Mouse (Mus musculus) adrenal gland, adult 2 months (tissue): ENCODE data around the gene Mob1b. TPM values are rescaled to one million over a fixed set of nuclear protein-coding genes. Genes with fewer than 3 reads are reported as not detected.

Experiments
- DNase-seq: peaks from one replicate; pipeline ENCODE4 v3.0.0; 2021
- polyA plus RNA-seq: library from polyadenylated mRNA; depleted of rRNA; stranded (reverse); fragments of >200 nt; gene quantifications from 2 replicates; pipeline ENCODE4 v1.2.3, GENCODE M21; 2012; rRNA removed
- total RNA-seq, 2 experiments: library from RNA; stranded (reverse); gene quantifications; 2 replicates each; pipeline ENCODE4 v1.2.3; 2021

Gene Mob1b
- total and polyA plus RNA-seq, 3 experiments, result 8.6 to 36.3 (median 32.9) TPM

DNA sequence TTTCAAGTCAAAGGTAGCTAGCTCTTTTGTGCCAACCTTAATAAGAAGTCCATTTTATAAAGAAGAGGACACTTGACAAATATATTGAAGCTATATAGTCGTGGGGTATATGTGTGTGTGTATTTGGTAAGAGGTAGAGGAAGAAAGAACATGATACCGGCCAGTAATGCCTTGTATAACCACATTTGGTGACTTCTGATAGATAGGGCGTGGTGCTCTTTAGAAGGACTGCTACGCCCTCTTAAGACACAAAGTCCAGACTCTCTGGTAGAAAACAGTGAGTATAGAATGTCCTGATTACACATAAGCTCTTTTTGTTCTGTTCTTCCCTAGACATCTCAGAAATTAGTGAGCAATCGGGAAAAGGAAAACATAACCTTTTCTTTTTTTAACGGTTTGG is 47.5 kb downstream of the Mob1b start:
- DNase-seq, result no peak

DNA sequence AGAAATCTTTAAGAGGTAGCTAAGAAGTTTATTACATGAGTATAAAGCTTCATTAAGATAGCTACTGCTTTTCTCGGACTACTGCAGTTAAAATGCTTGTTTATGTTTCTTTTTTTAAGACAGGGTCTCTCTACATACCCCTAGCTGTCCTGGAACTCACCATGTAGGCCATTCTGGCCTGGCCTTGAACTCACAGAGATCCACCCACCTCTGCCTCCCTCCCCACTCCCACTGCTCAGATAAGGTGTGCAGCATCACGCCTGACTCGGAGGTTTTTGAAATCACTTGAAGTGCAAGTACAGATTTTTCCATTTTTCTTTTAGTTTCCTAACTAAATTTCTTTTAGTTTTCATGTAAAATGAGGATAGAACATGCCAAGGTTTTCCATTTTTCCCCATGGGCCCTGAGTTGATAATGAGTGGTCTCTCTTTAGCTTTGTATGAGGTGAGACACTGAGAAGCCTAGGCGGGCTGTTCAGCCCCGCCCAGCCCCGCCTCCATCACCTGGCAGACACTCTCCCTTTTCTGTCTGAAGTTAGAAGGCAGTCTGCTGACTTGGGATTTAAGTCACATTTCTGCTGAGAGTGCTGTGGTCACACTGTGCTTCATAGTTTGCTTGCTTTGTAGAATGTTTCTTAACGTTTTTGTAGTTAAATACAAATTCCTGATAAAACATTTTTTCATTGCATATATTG is 61.6 kb downstream of the Mob1b start:
- DNase-seq, result no peak

GRCm38 (mm10) chr5:88785059-88785458 is 64.4 kb downstream of the Mob1b start:
- DNase-seq, result no peak

DNA sequence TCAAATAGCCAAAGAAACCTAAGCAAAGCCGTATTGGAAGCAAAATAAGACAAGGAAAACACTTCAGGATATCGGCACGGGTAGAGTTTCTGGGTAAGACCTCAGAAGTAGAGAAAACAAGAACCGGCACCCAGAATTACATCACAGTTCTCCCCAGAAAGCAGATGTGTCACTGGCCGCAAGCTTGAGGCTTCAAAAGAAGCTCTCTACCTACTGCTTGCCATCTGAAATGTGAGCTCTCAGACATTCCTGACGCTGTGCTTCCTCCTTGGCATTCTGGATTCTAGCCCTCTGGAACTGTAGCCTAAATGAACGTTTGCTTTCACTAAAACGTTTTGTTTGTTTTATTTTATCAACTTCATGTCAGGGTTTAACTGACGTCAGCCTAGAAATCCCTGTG is 70.0 kb downstream of the Mob1b start:
- DNase-seq, result no peak

GRCm38 (mm10) chr5:88791256-88792245 is 70.9 kb downstream of the Mob1b start:
- DNase-seq, result peak; percentile 23

- no peak for DNase-seq
Measured at GRCm38 (mm10) chr5:88793676-88794075, 73.0 kb downstream of the Mob1b start.

DNA sequence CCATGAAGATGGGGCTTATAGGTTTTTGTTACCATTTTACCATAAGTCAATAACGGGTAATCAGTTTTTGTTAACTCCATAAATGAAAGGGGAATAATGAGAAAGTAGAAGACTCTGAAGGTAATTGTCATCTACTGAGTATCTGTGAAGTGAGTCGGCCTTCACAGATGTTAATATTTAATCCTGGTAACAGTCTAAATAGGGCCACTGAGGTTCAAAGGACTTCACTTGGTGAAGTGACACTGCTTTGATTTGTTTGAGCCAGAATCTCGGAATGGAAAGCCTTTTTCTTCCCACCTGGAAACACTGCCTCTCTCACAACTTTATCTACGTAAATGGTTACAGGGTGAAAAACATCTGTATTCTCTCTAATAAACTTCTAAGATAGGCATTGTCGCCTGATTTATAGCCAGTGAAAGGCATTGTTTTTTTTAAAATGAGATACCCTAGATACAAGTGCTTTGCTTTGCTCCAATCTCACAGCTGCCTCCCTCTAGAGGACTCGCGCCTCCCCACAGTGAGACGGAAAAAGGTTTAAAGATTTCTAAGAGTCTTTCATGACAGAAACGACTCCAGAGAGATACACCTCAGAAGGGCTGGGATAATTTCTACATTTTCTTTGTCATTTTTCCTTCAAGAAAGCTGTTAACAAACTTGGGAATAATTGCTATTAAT is 75.4 kb downstream of the Mob1b start:
- no peak for DNase-seq

- peak; percentile 15 for DNase-seq
Measured at GRCm38 (mm10) chr5:88796588-88796987, 75.9 kb downstream of the Mob1b start.

DNA sequence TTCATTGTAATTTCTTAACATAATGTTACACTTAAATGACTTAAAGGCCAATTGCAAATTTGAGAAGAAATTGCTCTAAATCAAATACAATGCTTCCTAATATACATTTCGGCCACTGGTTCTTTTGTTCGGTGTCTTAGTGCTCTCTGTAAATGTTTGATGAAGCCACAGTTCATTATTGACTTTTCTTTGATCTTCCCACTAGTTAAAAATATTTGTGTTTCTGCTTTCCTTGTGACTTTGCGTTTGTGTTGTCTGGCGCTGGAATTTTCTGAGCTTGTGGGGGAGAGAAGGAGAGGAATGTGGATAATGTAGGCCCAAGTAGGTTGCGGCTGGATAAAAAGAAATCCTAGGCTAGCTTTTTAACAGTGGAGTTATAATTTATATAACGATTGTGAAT is 76.5 kb downstream of the Mob1b start:
- no peak for DNase-seq

DNA sequence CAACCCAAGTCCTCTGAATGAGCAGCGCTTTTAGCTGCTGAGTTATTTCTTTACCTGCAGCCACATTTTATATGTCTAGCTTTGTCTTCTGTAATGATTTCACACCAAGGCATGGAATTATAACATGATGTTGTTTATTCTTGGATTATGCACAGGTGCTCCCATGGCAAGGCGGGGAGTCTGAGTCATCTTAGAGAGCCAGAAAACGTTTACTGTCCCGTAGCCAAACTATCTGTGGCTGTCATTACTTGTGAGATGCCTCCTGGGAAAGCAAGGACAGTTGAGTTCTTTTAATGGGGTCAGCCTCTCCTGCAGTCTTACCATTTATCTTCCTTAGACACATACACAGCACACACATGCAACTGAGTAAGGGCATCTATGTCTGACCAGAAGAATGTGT is 85.0 kb downstream of the Mob1b start:
- no peak for DNase-seq

DNA sequence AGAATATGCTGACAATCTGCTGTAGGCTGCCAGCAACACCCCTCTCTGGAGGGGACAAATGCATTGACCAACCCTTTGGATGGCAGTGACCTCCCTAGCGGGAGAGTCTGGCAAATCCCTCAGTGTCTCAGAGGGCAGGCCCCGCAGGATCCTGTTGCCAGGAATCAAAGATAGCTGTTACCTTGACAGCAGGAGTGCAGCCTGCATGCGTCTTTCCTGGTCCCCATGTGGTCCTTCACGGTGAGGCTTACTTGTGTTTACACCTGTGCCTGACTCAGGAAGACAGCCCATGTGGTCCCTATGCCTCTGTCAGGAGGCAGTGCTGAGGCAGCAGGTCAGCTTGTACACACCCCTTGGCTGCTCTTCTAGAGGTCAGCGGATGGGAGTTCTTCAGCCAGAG is 85.6 kb downstream of the Mob1b start:
- DNase-seq, result no peak

DNA sequence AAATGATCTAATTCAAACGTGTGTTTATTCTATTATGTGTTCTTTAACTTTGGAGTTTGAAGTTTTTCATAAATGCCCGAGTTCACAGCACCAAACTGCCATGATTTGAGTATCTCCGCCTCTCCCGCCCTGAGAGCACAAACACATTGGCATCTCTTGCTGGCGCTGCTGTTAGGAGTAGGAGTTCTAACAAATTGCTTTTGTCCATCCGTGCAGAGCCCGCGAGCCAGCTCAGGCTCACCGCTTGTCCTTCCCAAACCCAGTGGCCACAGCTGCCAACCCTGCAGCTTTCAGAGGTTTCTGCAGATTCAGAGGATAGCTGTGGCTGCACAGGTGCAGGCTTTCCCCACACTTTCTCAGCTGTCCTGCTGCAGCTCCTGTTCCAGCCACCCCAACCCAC is 86.7 kb downstream of the Mob1b start:
- DNase-seq, result no peak

DNA sequence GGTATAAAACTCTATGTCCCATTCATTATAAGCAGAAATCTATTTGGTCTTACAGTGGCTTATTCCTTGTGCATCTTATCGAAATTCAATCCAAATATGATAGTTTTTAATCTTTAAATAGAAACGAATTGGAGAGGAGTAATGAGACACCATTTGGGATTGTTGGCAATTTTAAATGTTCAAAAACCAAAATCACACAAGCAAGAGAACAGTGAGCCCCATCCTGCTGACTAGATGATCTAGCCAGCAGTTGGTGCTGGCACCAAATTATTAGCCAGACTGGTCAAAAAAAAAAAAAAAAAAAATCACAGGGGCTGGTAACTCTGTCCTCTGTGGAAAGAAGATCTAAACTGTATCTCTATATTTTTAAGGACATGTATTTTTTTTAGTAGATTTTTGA is 92.5 kb downstream of the Mob1b start:
- DNase-seq, result no peak

Other genes with a start within 250 kb of the Mob1b start
- not detected for gene Enam, start 232.9 kb upstream of the Mob1b start, total RNA-seq
- not detected in 2 replicates for gene Enam, start 232.9 kb upstream of the Mob1b start, polyA plus RNA-seq
- gene Jchain, start 193.0 kb upstream of the Mob1b start, total RNA-seq, result under 1 TPM; 0.20 to 0.41 TPM
- 0.23 and 0.43 TPM in 2 replicates for gene Jchain, start 193.0 kb upstream of the Mob1b start, polyA plus RNA-seq
- 10 to 100 TPM; 31.7 to 40.4 TPM for gene Utp3, start 166.4 kb upstream of the Mob1b start, total RNA-seq
- 4.0 and 6.9 TPM in 2 replicates for gene Utp3, start 166.4 kb upstream of the Mob1b start, polyA plus RNA-seq
- gene Rufy3, start 155.8 kb upstream of the Mob1b start, total RNA-seq, result 10 to 100 TPM; 26.3 to 29.6 TPM
- gene Rufy3, start 155.8 kb upstream of the Mob1b start, polyA plus RNA-seq, result 8.3 and 10.2 TPM in 2 replicates
- gene Grsf1, start 44.7 kb upstream of the Mob1b start, total RNA-seq, result 100 to 1,000 TPM; 123 to 142 TPM
- gene Grsf1, start 44.7 kb upstream of the Mob1b start, polyA plus RNA-seq, result 118 and 135 TPM in 2 replicates
- gene Dck, start 44.1 kb downstream of the Mob1b start, total RNA-seq, result 1 to 10 TPM; 2.6 to 4.2 TPM
- 2.5 and 3.4 TPM in 2 replicates for gene Dck, start 44.1 kb downstream of the Mob1b start, polyA plus RNA-seq
- gene Slc4a4, start 166.0 kb downstream of the Mob1b start, total RNA-seq, result 10 to 100 TPM; 42.7 to 65.1 TPM
- gene Slc4a4, start 166.0 kb downstream of the Mob1b start, polyA plus RNA-seq, result 3.3 and 3.9 TPM in 2 replicates